Mouse (Mus musculus): ENCODE measurements around the gene Cavin1.

The Cavin1 gene

DNA sequence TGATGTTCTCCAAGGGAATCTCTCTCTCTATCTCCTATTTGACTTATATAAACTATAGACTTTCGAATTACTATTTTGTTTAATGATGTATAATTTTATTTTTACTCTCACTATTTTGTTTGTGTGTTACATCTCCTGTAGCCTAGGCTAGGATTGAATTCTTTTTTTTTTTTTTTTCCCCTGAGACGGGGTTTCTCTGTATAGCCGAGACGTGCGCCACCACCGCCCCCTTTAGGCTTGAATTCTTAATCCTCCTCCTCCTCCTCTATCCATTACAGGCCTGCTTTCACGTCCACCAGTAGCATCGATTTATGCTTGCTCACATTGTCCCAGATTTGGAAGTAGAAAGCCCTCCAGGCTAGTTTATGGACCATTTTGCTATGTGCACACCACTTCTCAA, 11.4 kb upstream of the Cavin1 start:
- no peak for DNase-seq (ENCODE audit: extremely low read depth, low read depth, low spot score)

DNA sequence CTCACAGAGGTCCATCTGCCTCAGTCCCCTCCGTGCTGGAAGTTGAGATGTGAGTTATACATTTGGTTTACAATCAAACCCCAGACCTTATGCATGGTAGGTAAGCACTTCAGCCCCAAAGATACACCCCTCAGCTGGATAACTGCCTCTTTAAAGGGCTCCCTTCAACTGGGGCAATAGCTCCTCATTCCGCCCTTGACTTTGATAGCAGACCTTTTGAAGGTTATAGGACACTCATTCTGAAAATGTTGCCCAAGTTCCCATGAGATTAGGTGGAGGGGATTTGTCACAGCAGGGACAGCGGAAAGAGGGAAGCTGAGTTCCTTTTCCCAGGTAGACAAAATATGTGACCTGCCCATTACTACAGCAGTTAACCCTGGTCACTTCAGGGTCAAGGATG, 10.5 kb upstream of the Cavin1 start:
- DNase-seq (ENCODE audit: extremely low read depth, low read depth, low spot score), result no peak

DNA sequence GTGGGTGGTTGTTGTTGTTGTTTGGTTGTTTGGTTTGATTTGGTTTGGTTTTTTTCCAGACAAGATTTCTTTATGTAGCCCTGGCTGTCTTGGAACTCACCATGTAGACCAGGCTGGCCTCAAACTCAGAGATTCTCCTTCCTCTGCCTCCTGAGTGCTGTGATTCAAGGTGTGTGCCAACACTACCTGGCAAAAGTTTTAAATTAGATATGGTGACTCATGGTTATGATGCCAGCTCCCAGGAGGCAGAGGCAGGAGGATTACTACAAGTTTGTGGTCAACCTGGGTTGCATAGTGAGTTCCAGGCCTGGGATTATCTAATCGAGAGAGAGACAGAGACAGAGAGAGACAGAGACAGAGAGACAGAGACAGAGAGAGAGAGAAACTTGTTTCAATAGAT, 9.8 kb upstream of the Cavin1 start:
- no peak for DNase-seq (ENCODE audit: extremely low read depth, low read depth, low spot score)

DNA sequence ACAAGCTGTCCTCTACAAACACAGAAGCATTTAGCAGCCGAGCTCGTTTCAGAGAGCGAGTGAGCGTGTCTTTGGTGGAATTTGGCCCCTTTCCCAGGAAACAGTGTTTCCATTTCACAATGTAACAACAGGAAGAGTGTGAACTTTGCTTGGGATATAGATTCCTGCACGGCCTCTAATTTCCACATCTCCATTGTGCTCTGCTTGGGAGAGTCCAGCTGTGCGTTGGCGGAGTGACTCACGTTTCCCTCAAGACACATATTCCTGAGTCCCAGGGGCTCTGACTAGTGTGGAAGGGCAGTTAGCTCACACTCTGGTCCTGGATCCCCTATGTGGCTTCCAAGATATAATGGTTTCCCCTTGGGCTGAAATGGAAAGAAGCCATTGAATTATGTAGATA, 9.2 kb upstream of the Cavin1 start:
- peak; percentile 93 for DNase-seq (ENCODE audit: extremely low read depth, low read depth, low spot score)

DNA sequence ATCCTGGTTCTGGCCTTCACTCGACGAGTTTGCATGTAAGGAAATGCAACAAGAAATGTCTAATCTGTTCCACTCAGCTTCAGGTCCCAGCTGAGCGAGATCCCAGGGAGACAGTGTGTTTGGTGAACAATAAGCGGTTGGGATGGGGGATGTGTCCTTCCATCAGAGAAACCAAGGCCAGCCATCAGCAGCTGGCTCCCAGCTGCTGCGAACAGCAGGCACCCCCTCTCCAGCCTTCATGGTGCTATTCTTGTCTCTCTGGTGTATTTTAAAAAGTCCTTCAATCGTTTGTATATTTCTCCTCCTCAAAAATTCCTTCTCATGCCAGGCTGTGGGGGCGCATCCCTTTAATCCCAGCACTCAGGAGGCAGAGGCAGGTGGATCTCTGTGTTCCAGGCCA, 4.6 kb upstream of the Cavin1 start:
- DNase-seq (ENCODE audit: extremely low read depth, low read depth, low spot score), result no peak

DNA sequence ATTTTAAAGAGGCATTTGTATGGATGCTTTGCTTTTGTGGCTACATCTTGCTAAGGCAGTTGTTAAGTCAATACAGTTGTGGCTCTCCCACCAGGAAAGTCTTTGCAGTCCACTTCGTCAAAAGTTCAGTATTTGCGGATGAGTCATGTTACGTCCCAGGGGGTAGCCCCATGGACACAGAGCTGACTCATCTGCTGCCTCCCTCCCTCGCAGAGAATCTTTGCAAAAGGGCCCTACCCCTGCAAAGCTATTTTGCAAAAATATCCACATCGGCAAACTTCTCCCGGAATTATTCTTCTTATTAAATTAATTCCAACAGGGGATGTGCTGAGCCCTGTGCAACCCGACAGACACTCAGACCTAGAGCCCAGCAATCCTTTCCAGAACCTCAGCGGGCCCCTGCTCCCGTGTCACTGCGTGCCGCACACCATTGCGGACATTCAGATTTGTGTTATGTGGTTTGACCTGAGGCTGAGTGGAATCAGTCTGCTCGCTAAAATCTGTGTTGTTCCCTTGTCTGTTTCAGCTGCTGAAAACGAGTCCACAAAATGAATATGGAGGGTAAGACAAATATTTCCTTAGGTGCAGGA, 3.8 kb upstream of the Cavin1 start:
- no peak for DNase-seq (ENCODE audit: extremely low read depth, low read depth, low spot score)

DNA sequence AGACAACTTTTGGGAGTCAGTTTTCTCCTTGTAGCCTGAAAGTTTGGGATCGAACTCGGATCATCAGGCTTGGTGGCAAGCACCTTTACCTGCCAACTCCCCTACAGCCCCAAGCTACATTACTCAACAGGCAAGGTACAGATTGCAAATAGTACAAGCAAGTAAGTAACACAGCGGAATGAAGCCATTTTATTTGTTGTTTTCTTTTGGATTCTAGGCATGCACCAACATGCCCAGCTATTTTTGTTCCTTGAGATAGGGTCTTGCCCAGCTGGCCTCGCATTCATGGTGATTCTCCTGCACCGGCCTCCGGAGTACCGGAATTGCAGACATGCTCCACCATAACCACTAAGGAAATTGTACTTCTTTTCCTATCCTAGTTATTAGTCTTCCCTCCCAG, 2.6 kb upstream of the Cavin1 start:
- DNase-seq (ENCODE audit: extremely low read depth, low read depth, low spot score), result peak; percentile 58

DNA sequence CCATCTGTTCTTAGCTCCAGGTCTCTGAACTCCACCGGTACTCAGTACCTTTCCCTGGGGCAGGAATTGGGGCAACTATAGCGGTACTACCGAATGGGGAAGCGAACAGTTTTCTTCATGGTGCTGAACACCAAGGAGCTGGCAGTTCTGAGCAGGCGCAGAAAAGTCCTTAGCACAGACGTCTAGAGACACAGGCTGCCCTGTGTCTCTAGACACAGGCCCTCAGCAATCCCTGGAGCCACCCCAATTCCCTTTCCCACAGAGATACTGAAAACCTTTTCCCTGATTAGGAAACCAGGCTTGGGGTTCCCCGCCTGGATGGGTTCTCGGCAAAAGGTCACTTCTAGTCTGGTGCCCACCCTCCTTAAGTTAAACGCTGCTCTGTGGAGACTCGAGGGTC, 768 bp upstream of the Cavin1 start:
- DNase-seq (ENCODE audit: extremely low read depth, low read depth, low spot score), result no peak

DNA sequence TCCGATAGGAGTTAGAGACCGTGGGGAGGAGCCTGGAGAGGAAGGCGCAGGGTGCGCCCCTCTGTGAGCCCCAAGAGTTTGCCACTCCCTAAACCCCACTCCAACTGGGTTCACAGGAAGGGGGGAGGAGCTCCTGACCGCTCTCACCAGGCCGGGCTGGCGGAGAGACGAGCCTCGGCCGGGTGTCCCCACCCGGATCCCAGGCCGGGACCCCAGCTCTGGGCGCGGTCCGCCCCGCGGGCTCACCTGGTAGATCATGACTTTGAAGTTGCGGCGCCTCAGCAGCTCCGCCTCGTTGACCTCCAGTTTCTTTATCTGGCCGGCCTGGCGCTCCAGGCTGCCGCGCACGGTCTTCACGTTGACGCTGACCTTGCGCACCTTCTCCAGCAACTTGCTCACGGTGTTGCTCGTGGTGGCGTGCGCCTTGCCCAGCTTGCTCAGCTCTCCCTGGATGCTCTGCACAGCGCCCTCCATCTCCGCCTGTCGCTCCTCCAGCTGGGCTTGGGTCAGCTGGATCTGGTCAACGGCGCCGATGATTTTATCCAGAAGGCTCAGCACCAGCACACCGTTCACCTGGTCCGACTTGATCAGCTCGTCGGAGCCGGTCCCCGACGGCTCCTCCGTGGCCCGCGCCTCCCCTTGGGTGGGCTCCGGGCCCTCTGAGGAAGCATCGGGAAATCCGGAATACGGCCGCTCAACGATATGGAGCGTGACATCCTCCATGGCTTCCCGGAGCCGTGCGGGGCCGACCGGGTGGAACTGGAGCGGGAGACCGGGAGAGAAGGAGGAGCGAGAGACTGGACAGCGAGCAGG, 737 bp downstream of the Cavin1 start:
- no peak for DNase-seq (ENCODE audit: extremely low read depth, low read depth, low spot score)

DNA sequence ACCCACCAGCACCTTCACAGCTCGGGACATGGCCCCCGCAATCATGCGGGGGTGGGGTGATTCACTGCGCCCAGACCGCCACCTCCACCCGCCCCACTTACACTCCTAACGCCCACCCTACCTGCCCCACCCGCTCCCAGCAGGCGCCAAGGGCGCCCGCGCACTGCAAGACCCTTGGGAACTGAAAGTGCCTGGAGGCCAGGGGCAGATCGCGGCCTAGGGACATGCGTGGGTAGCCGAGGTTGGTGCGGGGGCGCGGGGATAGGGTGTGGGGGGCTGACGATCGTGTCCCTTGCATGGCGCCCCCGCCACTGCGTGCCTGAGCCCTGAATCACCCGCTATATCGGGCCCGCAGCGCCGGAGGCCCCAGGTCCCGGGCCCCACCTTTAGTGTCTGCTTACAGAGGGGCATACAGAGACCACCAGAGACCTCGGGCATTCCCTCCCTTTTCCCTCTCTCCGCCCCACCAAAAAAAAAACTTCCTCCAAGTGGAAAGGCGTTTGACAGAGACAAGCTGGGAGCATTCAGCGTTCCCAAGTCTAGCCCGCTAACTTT, 1.4 kb downstream of the Cavin1 start:
- no peak for DNase-seq (ENCODE audit: extremely low read depth, low read depth, low spot score)

DNA sequence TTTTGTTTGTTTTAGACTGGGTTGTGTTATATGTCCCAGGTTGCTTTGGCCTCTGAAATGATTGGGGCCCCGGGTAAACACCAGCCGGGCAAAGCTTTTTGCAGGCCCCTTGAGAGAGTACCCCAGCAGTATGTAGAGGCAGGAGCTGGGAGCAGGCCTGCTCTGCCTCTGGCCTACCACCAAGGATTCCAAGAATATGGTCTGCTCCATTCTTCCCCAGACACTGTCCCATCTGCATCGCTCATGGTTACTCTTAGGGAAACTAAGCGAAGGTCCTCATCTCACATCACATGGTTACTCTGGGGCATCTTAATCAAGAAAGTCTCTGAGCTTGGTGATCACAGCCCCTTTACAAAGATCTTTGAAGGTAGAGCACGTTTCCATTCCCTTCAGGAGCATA, 2.2 kb downstream of the Cavin1 start:
- no peak for DNase-seq (ENCODE audit: extremely low read depth, low read depth, low spot score)

DNA sequence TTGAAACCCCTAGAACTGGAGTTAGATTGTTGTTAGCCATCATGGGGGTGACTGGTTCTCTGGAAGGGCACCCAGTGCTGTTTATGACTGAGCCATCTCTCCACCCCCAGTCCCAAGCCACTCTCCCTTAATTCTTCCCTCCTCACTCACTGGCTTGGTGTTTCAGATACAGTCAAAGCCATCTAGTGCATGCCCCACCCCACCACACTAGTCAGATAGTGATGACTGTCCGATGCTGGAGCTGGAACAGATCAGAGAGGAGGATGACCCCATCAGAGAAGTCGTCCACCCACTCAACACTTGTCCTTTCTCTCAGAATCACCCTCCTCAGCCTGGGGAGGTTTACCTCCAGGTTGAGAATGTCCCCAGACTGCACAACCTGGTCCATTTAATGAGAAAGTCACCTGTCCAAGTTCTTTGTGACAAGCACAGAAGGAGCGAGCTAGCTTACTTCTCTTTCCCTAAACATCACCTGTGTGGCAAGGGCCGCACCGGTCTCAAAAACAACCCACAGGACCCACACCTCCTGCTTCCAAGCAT, 2.7 kb downstream of the Cavin1 start:
- no peak for DNase-seq (ENCODE audit: extremely low read depth, low read depth, low spot score)

DNA sequence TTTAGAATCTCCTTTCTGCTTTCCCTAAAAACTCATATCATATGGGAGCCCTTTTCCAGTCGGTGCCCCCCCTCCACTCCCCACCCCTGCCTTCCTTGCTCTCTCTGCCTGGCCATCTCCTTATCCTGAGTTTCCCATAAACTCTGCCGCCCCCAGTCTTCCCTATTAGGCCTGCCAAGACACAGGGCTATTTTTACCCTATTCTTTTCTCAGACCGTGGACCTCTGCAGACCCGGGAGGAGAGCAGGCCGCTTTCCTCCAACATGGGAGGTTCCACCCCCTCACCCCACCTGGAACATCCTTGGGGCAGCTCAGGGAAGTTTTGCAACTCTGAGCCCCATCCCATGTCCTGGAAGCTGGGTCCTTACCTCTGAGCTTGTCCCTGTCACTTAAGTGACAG, 3.3 kb downstream of the Cavin1 start:
- DNase-seq (ENCODE audit: extremely low read depth, low read depth, low spot score), result no peak

DNA sequence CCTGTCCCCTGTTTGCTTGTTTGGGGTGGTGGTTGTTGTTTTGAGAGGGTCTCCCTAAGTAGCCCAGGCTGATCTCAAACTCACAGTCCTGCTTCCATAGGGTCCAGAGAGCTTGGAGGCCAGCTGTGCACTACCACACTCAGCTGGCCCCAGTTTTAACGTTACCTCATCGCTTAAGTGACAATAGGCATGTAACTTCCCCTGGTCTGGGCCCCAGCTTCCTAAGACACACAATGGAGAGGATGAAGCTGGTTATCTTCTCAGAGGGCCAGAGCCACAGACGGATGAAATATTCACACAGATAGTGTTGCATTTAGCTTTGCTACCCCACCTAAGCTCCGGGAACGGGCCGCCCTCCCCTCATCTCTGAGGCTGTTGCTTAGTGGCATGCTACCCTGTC, 4.9 kb downstream of the Cavin1 start:
- DNase-seq (ENCODE audit: extremely low read depth, low read depth, low spot score), result no peak

DNA sequence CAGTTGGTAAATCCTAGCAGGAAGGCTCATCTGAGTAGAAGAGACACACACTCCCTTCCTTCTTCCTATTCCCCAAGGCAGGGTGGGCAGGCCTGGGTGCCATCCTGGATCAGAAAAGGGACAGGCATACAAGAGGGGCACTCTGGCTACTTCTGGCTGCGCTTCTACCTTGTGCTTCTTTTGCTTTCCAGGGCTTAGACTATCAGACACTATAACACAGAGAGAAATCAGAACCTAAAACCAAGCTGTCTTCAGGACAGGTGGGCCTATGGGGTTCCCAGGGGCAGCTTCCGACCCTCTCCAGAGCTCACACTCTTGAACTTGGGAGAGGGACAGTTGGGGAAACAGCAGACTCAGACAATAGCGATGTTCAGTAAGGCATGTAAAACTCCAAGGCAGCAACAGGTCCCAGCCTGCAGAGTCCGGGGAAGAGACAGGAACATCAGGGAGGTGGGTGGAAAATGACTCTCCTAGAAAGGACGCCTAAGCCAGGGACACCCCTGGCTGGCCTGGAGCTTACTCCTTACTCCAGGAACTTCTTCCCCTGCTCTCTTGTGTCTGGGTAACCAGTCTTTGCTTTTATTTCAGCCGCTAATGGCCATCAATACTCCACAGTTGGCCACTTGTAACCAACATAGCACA, 5.7 kb downstream of the Cavin1 start:
- DNase-seq (ENCODE audit: extremely low read depth, low read depth, low spot score), result peak; percentile 64

DNA sequence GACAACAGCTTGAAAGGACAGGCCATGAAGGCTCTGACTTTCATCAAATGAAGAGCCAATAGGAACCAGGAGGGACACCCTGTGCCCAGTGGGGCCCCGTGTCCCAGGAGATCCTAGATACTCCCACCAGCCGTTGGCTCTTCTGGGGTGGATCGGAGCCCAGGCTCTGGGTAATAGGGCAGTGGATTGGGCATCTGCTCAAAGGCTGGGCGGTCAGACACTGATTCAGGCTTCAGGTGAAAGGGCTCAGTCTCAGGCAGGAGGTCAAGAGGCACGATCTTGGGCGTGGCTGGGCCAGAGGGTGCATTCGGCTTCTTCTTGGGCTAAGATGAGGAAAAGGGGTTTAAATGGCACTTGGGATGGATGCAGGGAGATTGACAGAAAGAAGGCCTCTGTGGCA, 6.5 kb downstream of the Cavin1 start:
- no peak for DNase-seq (ENCODE audit: extremely low read depth, low read depth, low spot score)

DNA sequence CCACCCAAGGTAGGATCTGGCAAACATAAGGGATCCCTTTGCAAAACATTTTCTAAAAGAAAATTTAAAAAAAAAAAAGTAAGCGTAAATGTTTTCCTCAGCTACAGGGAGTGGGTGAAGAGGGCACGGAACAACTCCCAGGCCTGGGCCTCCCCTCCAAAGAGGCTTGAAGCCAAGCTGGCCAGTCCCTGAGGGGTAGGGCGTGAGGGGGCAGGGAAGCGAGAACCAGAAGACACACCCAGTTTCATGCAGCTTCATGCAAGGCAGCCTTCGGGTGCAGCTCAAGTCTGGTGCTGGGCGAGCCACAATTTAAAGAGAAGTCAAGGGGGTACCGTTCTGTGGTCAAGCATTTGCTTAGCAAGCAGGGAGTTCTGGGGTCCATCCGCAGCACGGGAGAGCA, 7.0 kb downstream of the Cavin1 start:
- no peak for DNase-seq (ENCODE audit: extremely low read depth, low read depth, low spot score)

DNA sequence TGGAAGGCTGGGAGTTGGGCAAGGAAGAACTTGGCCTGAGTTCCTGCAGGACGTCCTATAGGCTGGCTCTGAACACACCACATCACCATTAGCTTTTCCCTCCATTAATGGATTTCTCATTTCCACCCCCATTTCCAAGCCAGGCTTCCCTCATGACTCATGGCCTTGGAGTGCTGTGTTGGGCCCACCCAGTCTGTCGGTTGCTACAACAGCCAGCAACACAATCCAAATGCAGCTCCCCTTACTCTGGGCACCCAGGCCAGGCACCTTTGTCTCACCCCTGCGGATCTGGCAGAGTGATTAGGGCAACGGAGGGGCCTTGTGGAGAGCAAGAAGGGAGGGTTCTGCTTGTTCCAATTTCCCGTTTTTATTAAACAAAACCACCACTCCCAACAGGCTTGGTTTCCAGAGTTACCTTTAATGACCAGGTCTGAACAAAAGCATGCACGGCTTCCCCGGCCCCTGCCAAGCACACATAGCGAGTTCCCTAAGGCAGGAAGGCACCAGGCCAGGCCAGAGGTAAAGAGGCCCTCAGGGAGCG, 8.2 kb downstream of the Cavin1 start:
- DNase-seq (ENCODE audit: extremely low read depth, low read depth, low spot score), result no peak

DNA sequence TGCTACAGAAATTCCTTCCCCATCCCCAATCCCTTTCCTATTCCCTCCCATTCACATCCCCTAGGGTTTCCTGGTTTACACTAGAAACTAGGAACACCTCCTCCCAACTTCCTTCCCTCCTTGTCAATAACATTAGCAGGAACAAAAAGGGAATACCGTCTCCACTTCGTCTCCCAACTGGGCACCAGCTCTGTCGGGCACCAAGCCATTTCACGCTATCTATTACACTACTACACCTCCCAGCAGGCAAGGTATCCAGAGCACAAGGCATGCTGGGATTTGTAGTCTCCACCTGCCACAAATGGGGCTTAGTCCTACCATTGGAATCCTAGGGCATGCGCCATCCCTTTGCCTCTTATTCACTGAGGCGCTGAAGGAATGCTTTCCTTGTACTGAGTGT, 10.1 kb downstream of the Cavin1 start:
- no peak for DNase-seq (ENCODE audit: extremely low read depth, low read depth, low spot score)

DNA sequence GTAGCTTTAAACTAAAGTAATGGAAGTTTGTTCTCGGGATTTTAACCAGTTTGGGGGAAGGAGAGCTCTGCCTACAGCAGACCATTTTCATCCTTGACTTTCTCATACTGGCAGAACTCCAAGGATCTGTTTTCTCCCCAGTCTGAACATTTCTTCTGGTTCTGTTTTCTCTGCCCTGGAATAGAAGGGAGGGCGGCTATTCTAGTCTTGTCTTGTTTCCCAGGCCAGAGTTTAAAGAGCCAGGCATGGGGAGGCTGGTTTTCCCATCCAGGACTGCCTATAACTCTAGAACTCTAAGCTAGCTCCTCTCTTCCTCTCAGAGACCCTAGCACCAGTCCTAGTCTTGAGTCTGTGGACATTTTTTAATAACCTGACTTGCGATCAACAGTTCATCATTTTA, 10.9 kb downstream of the Cavin1 start:
- DNase-seq (ENCODE audit: extremely low read depth, low read depth, low spot score), result no peak

DNA sequence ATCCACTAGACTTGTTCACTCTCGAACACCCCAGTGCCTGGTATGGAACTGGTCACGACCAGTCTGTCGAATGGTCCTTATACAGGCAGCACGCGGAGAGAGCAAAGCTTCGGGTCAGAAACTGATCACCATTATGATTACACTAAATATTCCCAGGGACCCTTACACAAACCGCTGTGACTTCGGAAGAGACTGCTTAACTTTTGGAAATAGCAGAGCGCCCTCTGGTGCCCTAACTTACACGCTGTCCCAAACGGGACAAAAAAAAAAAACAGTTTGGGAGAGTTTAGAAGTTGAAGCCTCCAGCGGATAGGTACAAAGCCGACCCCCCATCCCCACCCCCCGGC, 11.2 kb downstream of the Cavin1 start:
- no peak for DNase-seq (ENCODE audit: extremely low read depth, low read depth, low spot score)
